Mouse (Mus musculus): Measurements from ENCODE around the gene Chst8. TPM values are rescaled to one million over a fixed set of nuclear protein-coding genes. Genes with fewer than 3 reads are reported as not detected.

The Chst8 gene
- total RNA-seq, 2 experiments from 2014 or later = 0.37 TPM; not detected in 1

GRCm38 (mm10) chr7:34646144-34646795 is 166.2 kb downstream of the Chst8 start:
- intact Hi-C loops (cut with DNase I) = no loop called here
- no peak for DNase-seq

DNA sequence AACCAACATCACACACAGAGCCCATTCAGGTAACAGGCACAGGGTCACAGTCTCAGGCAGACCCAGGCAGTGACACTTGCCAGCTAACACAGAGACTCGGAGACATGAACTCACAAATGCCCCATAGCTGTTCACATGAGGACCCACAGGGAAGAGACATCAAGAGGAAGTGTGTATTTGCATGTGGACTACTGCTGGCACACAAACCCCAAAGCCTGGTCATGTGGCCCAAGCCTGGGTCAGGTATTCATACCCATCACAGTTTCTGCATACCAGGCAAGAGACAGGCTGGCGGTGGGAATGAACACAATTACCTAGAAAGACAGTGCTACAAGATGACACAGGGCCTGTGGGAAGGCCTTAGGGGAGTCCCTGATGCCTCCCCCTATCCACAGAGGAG is 166.9 kb downstream of the Chst8 start:
- intact Hi-C loops (cut with DNase I) = no loop called here
- no peak for DNase-seq

GRCm38 (mm10) chr7:34644591-34644990 is 167.9 kb downstream of the Chst8 start:
- DNase-seq = no peak
- intact Hi-C loops (cut with DNase I) = no loop called here

- intact Hi-C loops (cut with DNase I) = no loop called here
- DNase-seq = no peak
Observed at GRCm38 (mm10) chr7:34643329-34643728, 169.2 kb downstream of the Chst8 start.

DNA sequence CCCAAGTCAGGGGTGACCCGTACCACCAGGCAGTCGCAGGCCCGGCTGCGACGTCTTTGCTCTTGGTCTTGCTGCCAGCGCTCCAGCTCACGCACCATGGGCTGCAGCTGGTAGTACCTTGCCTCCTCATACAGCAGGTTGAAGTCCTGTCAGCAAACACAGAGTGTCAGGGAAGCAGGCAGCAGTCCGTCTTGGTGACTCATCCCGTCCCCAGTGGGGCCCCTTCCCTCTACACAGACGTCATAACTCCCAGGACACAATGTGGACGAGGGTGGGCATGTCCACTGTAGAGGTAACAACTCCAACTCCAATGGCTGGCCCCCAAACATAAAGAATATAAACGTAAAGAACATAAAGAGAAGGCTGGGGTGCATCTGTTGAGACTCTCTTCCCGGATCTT is 170.5 kb downstream of the Chst8 start:
- intact Hi-C loops (cut with DNase I) = no loop called here

GRCm38 (mm10) chr7:34639798-34640197 is 172.7 kb downstream of the Chst8 start:
- intact Hi-C loops (cut with DNase I) = no loop called here
- no peak for DNase-seq

More for the DNA sequence above, 170.5 kb downstream of the Chst8 start:
- DNase-seq = no peak

DNA sequence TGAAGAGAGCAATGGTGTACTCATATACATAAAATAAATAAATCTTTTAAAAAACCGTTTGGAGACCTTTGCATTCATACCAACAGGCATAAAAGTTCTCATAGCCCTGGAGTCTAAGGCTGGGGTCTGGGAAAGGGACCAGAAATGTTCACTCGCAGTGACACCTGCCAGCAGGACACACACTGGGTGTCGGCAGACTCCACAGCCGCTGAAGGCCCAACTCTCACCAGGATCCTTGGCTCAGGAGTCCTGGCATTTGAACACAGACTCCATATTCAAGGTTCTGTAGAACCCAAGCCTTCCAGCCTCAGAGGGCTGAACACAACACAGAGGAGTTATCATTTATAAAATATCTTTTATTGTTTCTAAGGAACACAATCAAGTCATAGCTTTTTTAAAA is 175.8 kb downstream of the Chst8 start:
- intact Hi-C loops (cut with DNase I) = no loop called here
- DNase-seq = no peak

DNA sequence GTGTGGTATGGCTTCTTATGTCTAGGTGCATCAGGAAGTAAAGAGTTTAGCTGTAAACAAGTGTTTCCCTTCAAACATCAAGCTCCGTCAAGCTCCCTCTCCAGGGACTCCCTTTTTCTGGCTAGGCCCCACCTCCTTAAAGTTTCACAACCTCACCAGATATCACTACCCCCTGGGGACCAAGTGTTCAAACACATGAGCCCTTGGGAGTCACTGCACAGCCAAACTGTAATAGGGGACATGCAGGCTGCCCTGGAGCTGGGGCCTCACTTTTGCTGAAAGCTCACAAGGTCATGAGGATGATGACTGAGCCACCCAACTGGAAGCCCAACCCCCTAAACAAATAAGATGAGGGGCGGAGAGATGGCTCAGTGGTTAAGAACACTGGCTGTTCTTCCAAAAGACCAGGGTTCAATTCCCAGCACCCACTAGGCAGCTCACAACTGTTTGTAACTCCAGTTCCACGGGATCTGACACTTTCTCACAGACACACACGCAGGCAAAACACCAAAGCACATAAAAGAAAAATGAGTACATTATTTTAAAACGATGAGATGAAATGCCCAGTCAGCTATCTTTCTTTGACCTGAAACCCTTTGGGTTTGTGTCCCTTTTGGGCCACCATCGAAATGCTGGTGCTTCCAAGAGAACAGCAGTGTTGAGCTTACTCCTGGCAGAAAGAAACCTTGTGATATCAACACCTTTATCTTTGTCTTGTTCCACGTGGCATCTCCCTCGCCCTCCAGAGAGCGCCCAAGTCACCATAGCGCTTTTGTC is 179.4 kb downstream of the Chst8 start:
- intact Hi-C loops (cut with DNase I) = no loop called here
- DNase-seq = no peak

DNA sequence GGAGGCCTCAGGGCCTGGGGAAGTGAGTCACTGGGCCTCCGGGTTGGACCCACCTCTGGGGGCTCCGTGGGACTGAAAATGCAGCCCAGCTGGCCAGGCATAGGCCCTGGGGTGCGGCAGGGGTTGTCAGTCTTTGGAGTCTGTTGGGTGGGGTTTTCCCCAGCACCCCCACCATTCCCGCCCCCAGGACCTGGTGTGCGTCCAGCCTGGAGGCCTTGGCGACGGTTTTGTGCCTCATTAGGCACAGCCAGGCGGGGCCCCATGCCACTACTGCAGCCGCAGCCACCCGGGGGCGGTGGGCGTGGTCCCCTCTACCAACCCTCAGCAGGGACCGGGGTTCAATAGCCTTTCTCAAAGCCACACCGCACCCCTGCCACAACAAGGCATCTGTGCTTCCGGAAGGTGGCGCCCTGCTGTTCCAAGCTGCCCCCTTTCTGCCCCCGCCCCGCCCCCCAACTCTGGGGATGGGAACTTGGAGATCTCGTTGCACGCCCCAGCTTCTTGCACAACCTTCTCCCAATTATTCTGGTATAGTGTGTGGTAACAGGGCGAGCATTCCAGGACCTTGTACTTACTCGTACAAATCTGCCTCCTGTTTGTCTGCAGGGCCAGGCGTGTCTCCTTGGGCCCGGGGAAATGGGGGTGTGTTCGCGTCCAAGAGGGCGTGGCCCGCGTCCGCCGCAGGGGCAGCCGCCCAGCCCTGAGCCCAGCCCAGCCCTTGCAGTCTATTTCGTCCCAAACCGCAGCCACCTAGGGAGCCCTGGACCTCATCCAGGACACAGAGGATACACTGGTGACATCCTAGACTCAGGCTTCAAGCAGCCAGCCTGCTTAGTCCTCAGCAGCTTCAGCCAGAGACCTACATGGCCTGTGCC is 182.1 kb downstream of the Chst8 start:
- DNase-seq = peak; percentile 77 to 78
- intact Hi-C loops (cut with DNase I) = no loop called here

DNA sequence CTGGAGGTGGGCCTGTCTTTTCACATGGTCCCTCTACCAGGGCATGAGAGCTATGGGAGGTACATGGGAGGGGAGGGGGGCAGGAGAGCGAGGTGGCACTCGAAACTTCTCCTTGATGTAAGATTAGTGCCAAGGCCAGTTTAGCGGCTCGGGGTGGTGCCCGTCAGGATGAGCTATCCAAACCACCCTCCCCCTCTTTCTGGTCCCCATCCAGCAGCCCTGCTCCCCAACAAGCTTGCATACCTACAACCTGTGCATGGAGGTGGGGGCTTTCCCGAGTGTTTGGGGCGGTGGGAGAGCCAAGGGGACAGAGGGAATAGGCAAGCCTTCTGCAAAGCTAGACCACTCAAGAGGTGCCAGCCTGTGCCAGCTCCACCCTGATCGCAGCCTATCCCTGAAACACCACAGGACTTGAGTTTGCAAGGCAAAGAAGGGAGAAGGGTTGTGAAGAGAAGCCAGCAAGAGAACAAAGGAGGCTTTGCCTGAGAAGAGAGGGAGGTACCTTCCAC is 182.8 kb downstream of the Chst8 start:
- DNase-seq = peak in 1 of 2 experiments; percentile 7
- intact Hi-C loops (cut with DNase I) = no loop called here

Other genes starting within 250 kb of the Chst8 start
- gene Kctd15, start 156.0 kb downstream of the Chst8 start, total RNA-seq (2021) = 1 to 10 TPM; 3.3 to 4.0 TPM
- gene Pepd, start 99.7 kb upstream of the Chst8 start, total RNA-seq (2021) = 10 to 100 TPM; 22.2 to 23.9 TPM
- 10 to 100 TPM; 27.8 to 29.1 TPM for gene Cebpg, start 243.9 kb upstream of the Chst8 start, total RNA-seq (2021)

Measured in heart, postnatal 14 days (tissue).